Mouse (Mus musculus): ENCODE data around the gene Metrn.

GRCm38 (mm10) chr17:25810890-25811289 is 14.0 kb upstream of the Metrn start:
- TF ChIP-seq GATA1 (IDR thresholded peaks at IDR 0.05; ENCODE audit: low read length) (no peak), TAL1 (IDR thresholded peaks at IDR 0.05; ENCODE audit: low read length) (no peak)
